Mouse (Mus musculus) spleen, adult 2 months (tissue): ENCODE data around the gene Esyt2.

Source experiments
- CTCF ChIP-seq: fragments of 200-500 bp; IDR thresholded peaks from 2 replicates; pipeline ENCODE4 v1.5.1; 2011; ENCODE audit warnings: mild to moderate bottlenecking, inconsistent platforms; ENCODE audit not compliant: insufficient read depth, insufficient read length, insufficient replicate concordance; ENCODE audit errors: extremely low read depth
- POLR2A ChIP-seq: fragments of 200-500 bp; IDR thresholded peaks from 2 replicates; pipeline ENCODE4 v1.6.1; 2011; ENCODE audit warnings: low read depth, low read length, inconsistent platforms

DNA sequence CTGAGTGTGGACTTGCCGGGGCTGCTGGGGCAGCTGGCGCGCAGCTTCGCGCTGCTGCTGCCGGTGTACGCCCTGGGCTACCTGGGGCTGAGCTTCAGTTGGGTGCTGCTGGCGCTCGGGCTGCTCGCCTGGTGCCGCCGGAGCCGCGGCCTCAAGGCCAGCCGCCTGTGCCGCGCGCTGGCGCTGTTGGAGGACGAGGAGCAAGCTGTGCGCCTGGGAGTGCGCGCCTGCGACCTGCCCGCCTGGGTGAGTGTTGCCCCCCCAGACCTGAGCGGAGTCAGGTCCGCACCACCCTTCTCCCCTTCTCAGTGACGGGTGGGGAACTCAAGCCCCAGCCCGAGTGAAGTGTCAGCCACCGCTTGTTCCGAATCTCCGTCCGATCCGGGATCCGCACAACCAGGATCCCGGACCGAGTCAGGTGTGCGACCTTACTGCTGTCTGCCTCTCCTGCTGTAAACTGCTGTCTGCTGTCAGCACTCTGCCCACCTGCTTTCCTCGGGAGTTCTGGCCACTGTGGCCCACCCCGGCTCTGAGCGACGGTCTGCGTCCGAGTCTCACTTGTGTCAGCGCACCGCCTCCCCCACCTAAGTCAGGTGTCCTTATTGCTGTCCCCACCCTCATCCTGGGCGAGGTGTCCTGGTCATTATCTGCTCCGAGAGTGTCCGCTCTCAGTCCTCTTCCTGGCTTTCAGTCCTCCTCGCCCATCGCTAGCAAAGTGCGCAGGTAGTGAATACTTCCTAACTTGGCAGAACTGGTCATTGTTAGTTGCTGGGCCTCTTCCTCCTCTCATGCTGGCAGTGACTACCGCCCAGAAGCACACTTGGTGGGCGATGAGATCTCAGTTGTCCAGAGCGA is 658 bp downstream of the Esyt2 start:
- no peak for TF ChIP-seq POLR2A
- TF ChIP-seq CTCF, result no peak
